Mouse (Mus musculus) layer of hippocampus, adult 6 months (tissue): ENCODE results near the gene Gpr156. TPM values are rescaled to one million over a fixed set of nuclear protein-coding genes. Genes with fewer than 3 reads are reported as not detected.

ENCODE experiments used
- long read RNA-seq, 2 experiments: library from polyadenylated mRNA; unstranded; transcript quantifications; one replicate each; pipeline ENCODE4 v2.0.0; 2019 to 2020
- polyA plus RNA-seq: library from polyadenylated mRNA; unstranded; fragments of <200 nt; fragmentation: Nextera tagmentation; gene quantifications from 2 replicates; pipeline ENCODE4 v1.2.3, GENCODE M21; 2021

The Gpr156 gene
- polyA plus RNA-seq: 0.28 and 0.33 TPM in 2 replicates
- long read RNA-seq, experiment 1, partial matches to known transcripts: 1 of 1 reads
- long read RNA-seq, experiment 1, other reads (novel, unspliced or antisense): 0 of 1 reads
- long read RNA-seq, experiment 2, full-length matches to known transcripts: 2 of 3 reads
- long read RNA-seq, experiment 2, partial matches to known transcripts: 1 of 3 reads
- long read RNA-seq, experiment 2, other reads (novel, unspliced or antisense): 0 of 3 reads

DNA sequence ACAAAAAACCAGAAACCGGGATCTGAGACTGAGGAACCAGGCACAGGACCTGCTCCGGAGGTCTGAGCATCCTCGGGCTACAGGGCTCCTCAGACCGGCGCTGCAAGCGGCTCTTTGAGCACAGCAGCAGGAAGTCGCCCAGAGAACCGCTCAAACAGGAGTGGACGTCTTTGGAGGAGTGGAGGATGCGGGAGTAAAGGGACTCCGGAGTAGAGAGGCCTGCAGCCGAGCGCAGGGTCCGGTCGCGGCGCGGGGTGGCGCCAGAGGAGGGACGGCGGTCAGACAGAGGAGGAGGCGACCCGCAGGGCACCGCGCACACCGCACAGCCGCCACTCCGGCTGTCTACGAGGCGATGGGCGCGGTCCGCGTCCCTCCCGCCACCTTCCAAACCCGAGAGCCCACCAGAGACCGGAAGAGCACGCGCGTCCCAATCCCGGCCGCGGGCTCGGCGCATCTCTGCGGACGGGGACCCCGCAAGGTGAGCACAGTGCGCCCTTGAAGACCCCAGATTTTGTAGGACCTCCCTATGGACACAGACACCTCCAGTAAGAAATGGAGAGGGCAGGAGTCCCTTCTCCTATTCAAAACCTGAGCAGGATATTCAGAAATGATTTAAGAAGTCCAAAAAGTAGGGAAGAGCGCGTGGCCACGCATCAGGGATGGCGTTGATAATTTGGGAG lies at the start of gene Gpr156:
Gene Gpr156 (plus strand): TSS at position 359 of the 680 bp plus-strand sequence.

DNA sequence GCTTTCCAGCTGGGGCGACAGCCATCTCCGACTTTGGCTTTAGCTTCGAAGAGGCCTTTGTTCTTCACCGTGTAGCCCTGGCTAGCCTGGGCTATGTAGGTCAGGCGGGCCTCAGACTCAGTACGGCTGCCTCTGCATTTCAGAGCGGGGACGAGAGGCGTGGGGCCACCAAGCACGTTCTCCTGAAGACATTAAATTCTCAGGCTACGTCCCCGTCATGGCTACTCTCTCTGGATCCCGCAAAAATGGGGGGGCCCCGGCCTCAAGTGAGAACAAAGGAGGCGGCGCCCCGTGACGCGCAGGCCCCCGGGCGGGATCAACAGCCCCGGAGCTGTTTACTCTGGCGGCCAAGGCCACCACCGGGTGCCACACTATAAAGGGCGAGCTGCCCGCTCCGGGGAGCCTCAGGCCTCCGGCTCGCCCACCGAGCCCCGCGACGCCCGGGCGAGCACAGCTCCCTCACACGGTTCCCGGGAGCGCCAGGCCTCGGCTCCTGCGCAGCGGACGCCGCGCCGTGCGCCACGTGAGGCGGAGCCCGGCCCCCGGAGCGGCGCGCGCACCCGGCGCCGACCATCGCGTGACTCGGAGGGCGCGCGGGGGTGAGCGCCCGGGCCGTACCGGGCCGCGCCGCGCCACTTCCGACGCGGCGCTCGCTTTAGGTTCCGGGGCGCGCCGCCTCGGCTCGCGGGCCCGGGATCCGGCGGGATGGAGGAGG lies 48.3 kb upstream of the Gpr156 start, which contains the start of gene Lrrc58:
Gene Lrrc58 (plus strand): TSS at position 599 of the 715 bp plus-strand sequence.

Other genes with a start within 250 kb of the Gpr156 start
- gene Fstl1, start 139.6 kb upstream of the Gpr156 start, polyA plus RNA-seq: 27.9 and 29.3 TPM in 2 replicates
- gene Gm36028, start 55.4 kb upstream of the Gpr156 start, polyA plus RNA-seq: 0.16 and 0.30 TPM in 2 replicates
- gene Lrrc58, start 48.1 kb upstream of the Gpr156 start, polyA plus RNA-seq: 32.2 and 37.9 TPM in 2 replicates
- gene Gsk3b, start 172.5 kb downstream of the Gpr156 start, polyA plus RNA-seq: 90.7 and 138 TPM in 2 replicates